Mouse (Mus musculus) monocyte, adult 5-6 weeks (primary cell): ENCODE measurements around the gene Hist1h2bk. TPM values are rescaled to one million over a fixed set of nuclear protein-coding genes. Genes with fewer than 3 reads are reported as not detected.

Experiments
- ATAC-seq: fragments of 153-309, 156-312 bp; replicated peaks from 2 replicates; pipeline ENCODE4 v1.8.0; 2017; ENCODE audit warnings: mild to moderate bottlenecking; ENCODE audit not compliant: low TSS enrichment, insufficient number of reproducible peaks, severe bottlenecking, poor library complexity, low FRiP score
- total RNA-seq: library from RNA; stranded (forward); fragments of 200-1000, 200-491, 200-594 nt; gene quantifications from 3 replicates; pipeline ENCODE4 v1.2.3, GENCODE M21; 2017

Hist1h2bk gene
- 6.8 to 12.3 TPM (median 11.3 TPM) in 3 replicates for total RNA-seq

DNA sequence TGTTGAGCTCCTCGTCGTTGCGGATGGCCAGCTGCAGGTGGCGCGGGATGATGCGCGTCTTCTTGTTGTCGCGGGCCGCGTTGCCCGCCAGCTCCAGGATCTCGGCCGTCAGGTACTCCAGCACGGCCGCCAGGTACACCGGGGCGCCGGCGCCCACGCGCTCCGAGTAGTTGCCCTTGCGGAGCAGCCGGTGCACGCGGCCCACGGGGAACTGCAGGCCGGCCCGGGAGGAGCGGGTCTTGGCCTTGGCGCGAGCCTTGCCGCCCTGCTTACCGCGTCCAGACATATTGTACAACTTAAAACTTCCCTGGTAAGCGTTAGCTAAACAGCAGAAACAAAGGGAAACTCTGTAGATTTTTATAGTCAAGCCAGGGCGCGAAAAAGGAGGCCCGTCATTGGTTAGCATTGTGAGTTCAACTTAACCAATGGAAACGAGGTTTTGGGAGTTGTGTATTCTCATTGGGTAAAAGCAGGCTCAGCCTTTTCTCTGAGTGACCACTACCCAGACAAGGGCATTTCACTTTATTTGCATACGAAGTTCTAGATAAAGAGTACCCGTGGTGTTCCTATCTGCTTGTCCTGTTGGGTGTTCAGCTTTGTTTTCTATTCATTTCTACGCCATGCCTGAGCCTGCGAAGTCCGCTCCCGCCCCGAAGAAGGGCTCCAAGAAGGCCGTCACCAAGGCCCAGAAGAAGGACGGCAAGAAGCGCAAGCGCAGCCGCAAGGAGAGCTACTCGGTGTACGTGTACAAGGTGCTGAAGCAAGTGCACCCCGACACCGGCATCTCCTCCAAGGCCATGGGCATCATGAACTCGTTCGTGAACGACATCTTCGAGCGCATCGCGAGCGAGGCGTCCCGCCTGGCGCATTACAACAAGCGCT, at the start of gene Hist1h2bk, which contains the start of gene Hist1h2ah:
TSS of gene Hist1h2bk (plus strand) at position 604 of the 882 bp plus-strand sequence.
TSS of gene Hist1h2ah (minus strand) at position 302 of the 882 bp plus-strand sequence.
- ATAC-seq = peak; percentile 99

GRCm38 (mm10) chr13:21992550-21992949, 43.1 kb upstream of the Hist1h2bk start:
- no peak for ATAC-seq

DNA sequence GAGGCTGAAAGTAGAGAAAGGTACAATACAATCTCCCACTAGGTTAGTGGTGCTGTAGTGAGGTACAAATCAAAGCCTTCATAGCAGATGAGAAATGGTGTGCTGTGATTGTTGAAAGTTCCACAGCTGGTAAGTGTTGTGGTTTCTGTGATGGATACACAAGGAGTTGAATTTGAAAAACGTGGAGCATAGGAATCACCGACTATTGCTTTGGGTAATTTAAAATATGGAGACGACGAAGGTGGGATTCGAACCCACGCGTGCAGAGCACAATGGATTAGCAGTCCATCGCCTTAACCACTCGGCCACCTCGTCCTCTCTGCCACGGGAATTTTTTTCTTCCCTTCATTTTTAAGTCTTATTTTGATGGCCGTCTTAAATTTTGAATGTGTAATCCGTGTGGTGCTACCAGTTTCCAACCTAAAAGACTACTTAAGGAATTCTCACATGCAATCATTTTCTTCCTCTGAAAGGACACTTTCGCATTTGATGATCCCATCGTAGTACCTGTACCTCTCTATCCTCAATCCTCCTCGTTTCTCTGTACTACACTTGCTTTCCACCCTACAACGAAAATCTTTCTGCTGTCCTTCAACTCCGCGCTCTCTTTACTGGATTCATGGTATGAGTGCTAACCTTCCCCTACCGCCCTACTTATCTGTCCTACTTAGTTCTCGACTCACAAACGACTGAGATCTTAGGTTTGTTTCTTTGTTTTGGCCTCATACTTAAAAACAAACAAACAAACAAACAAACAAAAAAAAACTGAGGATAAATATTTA, 41.5 kb upstream of the Hist1h2bk start:
- no peak for ATAC-seq

- no peak for ATAC-seq
Observed at GRCm38 (mm10) chr13:21994896-21995295, 40.8 kb upstream of the Hist1h2bk start.

GRCm38 (mm10) chr13:21995331-21995914, 40.2 kb upstream of the Hist1h2bk start:
- peak; percentile 48; the same call in 1 of the 2 replicates for ATAC-seq

DNA sequence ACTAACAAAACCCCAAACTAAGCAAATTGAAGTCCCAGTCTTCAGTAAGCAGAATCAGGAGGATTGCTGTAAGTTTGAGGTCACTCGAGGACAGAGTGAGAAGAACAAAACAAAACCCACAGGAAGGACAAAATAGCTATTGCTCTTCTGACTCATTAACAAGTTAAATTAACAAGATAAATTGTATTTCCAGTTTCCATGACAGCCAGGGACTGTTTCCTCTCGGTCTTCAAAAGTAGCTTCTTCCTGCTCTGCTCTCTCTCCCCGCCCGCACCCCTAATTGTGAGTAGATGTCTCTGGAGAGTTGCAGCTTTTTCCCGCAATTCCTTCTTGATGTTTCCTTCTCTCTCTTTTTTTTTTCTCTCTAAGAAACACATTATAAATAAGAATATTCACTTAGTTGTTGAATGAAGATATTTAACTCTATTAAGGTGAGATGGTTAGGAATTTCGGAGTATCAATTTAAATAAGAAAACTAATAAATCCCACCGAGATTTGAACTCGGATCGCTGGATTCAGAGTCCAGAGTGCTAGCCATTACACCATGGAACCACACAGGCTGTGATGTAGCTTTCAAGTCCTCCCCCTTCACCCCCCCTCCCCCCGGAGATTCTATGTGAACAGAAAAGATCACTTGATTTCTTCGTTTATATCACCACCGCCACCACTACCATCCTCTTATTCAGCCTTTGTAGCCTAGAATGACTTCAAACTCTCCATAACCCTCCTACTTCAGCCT, 39.4 kb upstream of the Hist1h2bk start:
- no peak for ATAC-seq

GRCm38 (mm10) chr13:21996840-21997185, 38.9 kb upstream of the Hist1h2bk start:
- no peak for ATAC-seq

GRCm38 (mm10) chr13:21997201-21997820, 38.4 kb upstream of the Hist1h2bk start:
- ATAC-seq = no peak

GRCm38 (mm10) chr13:21997821-21998220, 37.8 kb upstream of the Hist1h2bk start:
- ATAC-seq = no peak

DNA sequence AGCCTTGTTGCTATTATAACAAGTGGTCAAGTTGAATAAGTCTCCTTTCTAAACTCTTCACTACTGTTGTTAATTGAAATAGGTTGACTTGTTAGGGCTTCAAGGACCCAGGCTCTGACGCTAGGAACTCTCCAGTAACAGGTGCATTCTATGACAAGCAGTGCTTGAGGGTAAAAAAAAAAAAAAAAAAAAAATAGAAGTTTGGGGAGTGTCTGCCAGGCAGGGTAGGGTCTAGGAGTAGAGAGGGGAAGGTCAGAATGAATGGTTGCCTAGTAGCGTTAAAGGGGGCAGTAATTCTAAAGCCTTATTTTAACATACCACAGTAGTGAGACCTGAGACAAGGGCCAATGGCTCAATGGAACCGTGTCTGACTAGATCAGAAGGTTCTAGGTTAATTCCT, 37.3 kb upstream of the Hist1h2bk start:
- no peak for ATAC-seq

- no peak for ATAC-seq
Observed at GRCm38 (mm10) chr13:21999147-21999546, 36.5 kb upstream of the Hist1h2bk start.

DNA sequence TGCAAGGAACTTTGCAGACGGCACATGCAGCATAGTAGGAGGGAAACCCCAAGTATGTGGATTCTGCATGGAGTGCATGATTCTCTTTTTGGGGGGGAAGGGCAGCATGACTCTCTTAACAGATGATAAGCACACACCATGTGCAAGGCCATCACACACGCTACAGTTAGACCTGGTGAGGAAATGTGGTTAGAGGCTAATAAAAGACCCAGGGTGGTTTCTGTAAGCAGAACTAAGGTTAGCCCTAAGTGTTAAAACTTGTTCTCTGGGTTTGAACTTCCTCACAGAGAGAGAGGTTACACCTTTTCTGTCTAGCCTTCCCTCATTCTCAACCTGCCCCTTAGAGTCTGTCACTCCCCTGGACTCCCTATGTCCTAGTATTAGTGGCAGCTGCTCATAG, 34.3 kb upstream of the Hist1h2bk start:
- ATAC-seq = no peak

- ATAC-seq = peak; percentile 48; the same call in 1 of the 2 replicates
Observed at GRCm38 (mm10) chr13:22001823-22002222, 33.8 kb upstream of the Hist1h2bk start.

DNA sequence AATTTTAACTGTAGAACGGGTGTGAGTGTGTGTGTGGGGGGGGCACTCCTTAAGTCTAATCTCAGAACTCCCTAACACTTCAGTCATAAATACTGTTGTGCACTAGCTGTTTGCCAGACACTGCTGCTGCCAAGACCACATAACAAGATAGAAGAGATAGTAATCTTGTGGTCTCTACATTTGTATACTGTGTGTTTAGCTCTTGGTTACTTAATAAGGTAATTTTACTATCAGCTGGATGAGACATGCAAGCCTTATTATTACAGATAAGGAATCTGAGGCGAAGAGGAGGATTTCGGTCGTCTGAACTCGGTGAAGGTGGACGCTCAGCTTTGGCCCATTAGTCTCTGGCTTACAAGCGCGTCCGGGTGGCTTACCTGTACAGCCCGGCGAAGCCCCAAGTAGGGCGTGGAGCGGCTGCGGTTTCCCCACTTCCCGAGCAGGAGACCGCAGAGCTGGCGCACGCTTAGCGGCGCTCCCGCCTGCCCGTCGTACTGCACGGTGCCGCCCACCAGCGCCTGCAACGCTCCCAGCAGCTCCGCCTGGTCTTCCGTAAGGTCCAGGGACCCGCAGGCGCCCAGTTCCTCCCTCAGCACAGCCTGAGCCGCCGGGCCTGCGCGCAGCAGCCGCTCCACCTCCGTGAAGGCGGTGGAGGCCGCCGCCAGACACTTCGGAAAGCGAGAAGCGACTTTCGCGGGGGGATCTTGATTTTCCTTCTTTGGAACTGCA, 29.9 kb upstream of the Hist1h2bk start:
- ATAC-seq = no peak

- ATAC-seq = peak; percentile 33; the same call in 1 of the 2 replicates
Observed at GRCm38 (mm10) chr13:22006334-22007120, 29.1 kb upstream of the Hist1h2bk start.

- ATAC-seq = no peak
Observed at GRCm38 (mm10) chr13:22007121-22007510, 28.6 kb upstream of the Hist1h2bk start.

GRCm38 (mm10) chr13:22007872-22008271, 27.8 kb upstream of the Hist1h2bk start:
- ATAC-seq = no peak
